Mouse (Mus musculus) testis, adult 2 months (tissue): Measurements from ENCODE around the gene Lpar3.

Source experiments
- CTCF ChIP-seq: fragments of 200-500 bp; IDR thresholded peaks from 2 replicates; pipeline ENCODE4 v1.5.1; 2012; ENCODE audit warnings: low read depth, mild to moderate bottlenecking, inconsistent platforms, low read length, moderate library complexity; ENCODE audit not compliant: control insufficient read depth, insufficient read depth, insufficient replicate concordance
- POLR2A ChIP-seq: fragments of 200-500 bp; IDR thresholded peaks from 2 replicates; pipeline ENCODE4 v1.6.1; 2012; ENCODE audit warnings: low read depth, mild to moderate bottlenecking, inconsistent platforms, low read length, moderate library complexity; ENCODE audit not compliant: control insufficient read depth

GRCm38 (mm10) chr3:146213336-146213735 is 7.4 kb upstream of the Lpar3 start:
- TF ChIP-seq CTCF (no peak), POLR2A (no peak)
